Mouse (Mus musculus): ENCODE measurements around the gene Cacng7. TPM values are rescaled to one million over a fixed set of nuclear protein-coding genes. Genes with fewer than 3 reads are reported as not detected.

The Cacng7 gene
- total and polyA plus RNA-seq, 3 experiments, result 4.3 to 6.7 (median 5.4) TPM

GRCm38 (mm10) chr7:3343861-3344260 is 11.1 kb downstream of the Cacng7 start:
- no peak for DNase-seq

GRCm38 (mm10) chr7:3345301-3345700 is 12.5 kb downstream of the Cacng7 start:
- Histone ChIP-seq H3K36me3 (ENCODE audit: control insufficient read depth, insufficient read depth, low read length) (no peaks in the 10 kb centered on the region), H3K4me1 (ENCODE audit: control insufficient read depth, insufficient read depth, low read length) (no peaks in the 10 kb centered on the region), H3K27ac (no peak overlapping the region), H3K9ac (ENCODE audit: low read depth, low read length) (no peak overlapping the region), H3K27me3 (ENCODE audit: control insufficient read depth, insufficient read depth, low read length) (no peaks in the 10 kb centered on the region), H3K79me2 (replicated peaks; ENCODE audit: control insufficient read depth, insufficient read depth, low read length) (no peaks in the 10 kb centered on the region), H3K4me3 (no peak overlapping the region)
- 86% methylated on average over 3 of the region's 3 CpGs for WGBS
- intact Hi-C loops (cut with DNase I), result no loop called here
- no peak for DNase-seq
- no peak for TF ChIP-seq POLR2A (IDR thresholded peaks at IDR 0.05; ENCODE audit: insufficient read depth, low read depth, low read length)
- TF ChIP-seq EP300 (IDR thresholded peaks at IDR 0.05; ENCODE audit: insufficient read depth, low read depth, low read length), result no peak
- no peak for TF ChIP-seq CTCF (IDR thresholded peaks at IDR 0.05)

More at GRCm38 (mm10) chr7:3343861-3344260, 11.1 kb downstream of the Cacng7 start:
- TF ChIP-seq CTCF (IDR thresholded peaks at IDR 0.05), result no peak
- no peak for TF ChIP-seq POLR2A (IDR thresholded peaks at IDR 0.05; ENCODE audit: insufficient read depth, low read depth, low read length)
- no peak for TF ChIP-seq EP300 (IDR thresholded peaks at IDR 0.05; ENCODE audit: insufficient read depth, low read depth, low read length)
- Histone ChIP-seq H3K79me2 (replicated peaks; ENCODE audit: control insufficient read depth, insufficient read depth, low read length) (no peaks in the 10 kb centered on the region), H3K27ac (no peak overlapping the region), H3K36me3 (ENCODE audit: control insufficient read depth, insufficient read depth, low read length) (no peaks in the 10 kb centered on the region), H3K4me1 (ENCODE audit: control insufficient read depth, insufficient read depth, low read length) (no peaks in the 10 kb centered on the region), H3K4me3 (no peak overlapping the region), H3K9ac (ENCODE audit: low read depth, low read length) (no peak overlapping the region), H3K27me3 (ENCODE audit: control insufficient read depth, insufficient read depth, low read length) (no peaks in the 10 kb centered on the region)
- intact Hi-C loops (cut with DNase I), result no loop called here
- WGBS, result 79% methylated on average over 3 of the region's 3 CpGs

GRCm38 (mm10) chr7:3347366-3348287 is 14.9 kb downstream of the Cacng7 start:
- Histone ChIP-seq H3K4me3 (no peak overlapping the region), H3K27me3 (ENCODE audit: control insufficient read depth, insufficient read depth, low read length) (no peaks in the 10 kb centered on the region), H3K36me3 (ENCODE audit: control insufficient read depth, insufficient read depth, low read length) (no peaks in the 10 kb centered on the region), H3K79me2 (replicated peaks; ENCODE audit: control insufficient read depth, insufficient read depth, low read length) (no peaks in the 10 kb centered on the region), H3K4me1 (ENCODE audit: control insufficient read depth, insufficient read depth, low read length) (no peaks in the 10 kb centered on the region), H3K27ac (no peak overlapping the region), H3K9ac (ENCODE audit: low read depth, low read length) (no peak overlapping the region)
- intact Hi-C loops (cut with DNase I), result no loop called here
- DNase-seq, result no peak
- 58% methylated on average over 20 of the region's 20 CpGs for WGBS
- TF ChIP-seq EP300 (IDR thresholded peaks at IDR 0.05; ENCODE audit: insufficient read depth, low read depth, low read length), result no peak
- TF ChIP-seq POLR2A (IDR thresholded peaks at IDR 0.05; ENCODE audit: insufficient read depth, low read depth, low read length), result no peak
- no peak for TF ChIP-seq CTCF (IDR thresholded peaks at IDR 0.05)

- no peak for TF ChIP-seq CTCF (IDR thresholded peaks at IDR 0.05)
- TF ChIP-seq POLR2A (IDR thresholded peaks at IDR 0.05; ENCODE audit: insufficient read depth, low read depth, low read length), result no peak
- no peak for TF ChIP-seq EP300 (IDR thresholded peaks at IDR 0.05; ENCODE audit: insufficient read depth, low read depth, low read length)
- intact Hi-C loops (cut with DNase I), result no loop called here
- no peak for DNase-seq
- no peaks in the 10 kb centered on the region for H3K79me2 ChIP-seq (replicated peaks; ENCODE audit: control insufficient read depth, insufficient read depth, low read length)
- H3K27ac ChIP-seq, result no peak overlapping the region
- H3K4me3 ChIP-seq, result no peak overlapping the region
- H3K36me3 ChIP-seq (ENCODE audit: control insufficient read depth, insufficient read depth, low read length), result no peaks in the 10 kb centered on the region
- no peaks in the 10 kb centered on the region for H3K27me3 ChIP-seq (ENCODE audit: control insufficient read depth, insufficient read depth, low read length)
- no peak overlapping the region for H3K9ac ChIP-seq (ENCODE audit: low read depth, low read length)
- no peaks in the 10 kb centered on the region for H3K4me1 ChIP-seq (ENCODE audit: control insufficient read depth, insufficient read depth, low read length)
- WGBS, result 77% methylated on average over 5 of the region's 5 CpGs
Observed at GRCm38 (mm10) chr7:3348326-3348725, 15.6 kb downstream of the Cacng7 start.

GRCm38 (mm10) chr7:3349775-3350174 is 17.0 kb downstream of the Cacng7 start:
- WGBS, result 83% methylated on average over 9 of the region's 9 CpGs
- Histone ChIP-seq H3K4me3 (no peak overlapping the region), H3K36me3 (ENCODE audit: control insufficient read depth, insufficient read depth, low read length) (no peaks in the 10 kb centered on the region), H3K79me2 (replicated peaks; ENCODE audit: control insufficient read depth, insufficient read depth, low read length) (no peaks in the 10 kb centered on the region), H3K4me1 (ENCODE audit: control insufficient read depth, insufficient read depth, low read length) (no peaks in the 10 kb centered on the region), H3K27ac (no peak overlapping the region), H3K9ac (ENCODE audit: low read depth, low read length) (no peak overlapping the region), H3K27me3 (ENCODE audit: control insufficient read depth, insufficient read depth, low read length) (no peaks in the 10 kb centered on the region)
- intact Hi-C loops (cut with DNase I), result no loop called here
- TF ChIP-seq POLR2A (IDR thresholded peaks at IDR 0.05; ENCODE audit: insufficient read depth, low read depth, low read length) (no peak), EP300 (IDR thresholded peaks at IDR 0.05; ENCODE audit: insufficient read depth, low read depth, low read length) (no peak), CTCF (IDR thresholded peaks at IDR 0.05) (no peak)
- DNase-seq, result no peak

GRCm38 (mm10) chr7:3351536-3351935 is 18.8 kb downstream of the Cacng7 start:
- Histone ChIP-seq H3K36me3 (ENCODE audit: control insufficient read depth, insufficient read depth, low read length) (no peaks in the 10 kb centered on the region), H3K27me3 (ENCODE audit: control insufficient read depth, insufficient read depth, low read length) (no peaks in the 10 kb centered on the region), H3K27ac (no peak overlapping the region), H3K4me3 (no peak overlapping the region), H3K9ac (ENCODE audit: low read depth, low read length) (no peak overlapping the region), H3K4me1 (ENCODE audit: control insufficient read depth, insufficient read depth, low read length) (no peaks in the 10 kb centered on the region), H3K79me2 (replicated peaks; ENCODE audit: control insufficient read depth, insufficient read depth, low read length) (no peaks in the 10 kb centered on the region)
- no peak for DNase-seq
- no peak for TF ChIP-seq POLR2A (IDR thresholded peaks at IDR 0.05; ENCODE audit: insufficient read depth, low read depth, low read length)
- no peak for TF ChIP-seq CTCF (IDR thresholded peaks at IDR 0.05)
- TF ChIP-seq EP300 (IDR thresholded peaks at IDR 0.05; ENCODE audit: insufficient read depth, low read depth, low read length), result no peak
- intact Hi-C loops (cut with DNase I), result no loop called here
- WGBS, result 69% methylated on average over 1 of the region's 1 CpGs

Data from heart, adult 2 months (tissue).